Mouse (Mus musculus): ENCODE data around the gene Mcf2. TPM values are rescaled to one million over a fixed set of nuclear protein-coding genes. Genes with fewer than 3 reads are reported as not detected.

The Mcf2 gene
- 0.04 and 0.07 TPM in 2 replicates for polyA plus RNA-seq (2014; fragmentation: Nextera tagmentation; extraction: Ambion mirVana)

DNA sequence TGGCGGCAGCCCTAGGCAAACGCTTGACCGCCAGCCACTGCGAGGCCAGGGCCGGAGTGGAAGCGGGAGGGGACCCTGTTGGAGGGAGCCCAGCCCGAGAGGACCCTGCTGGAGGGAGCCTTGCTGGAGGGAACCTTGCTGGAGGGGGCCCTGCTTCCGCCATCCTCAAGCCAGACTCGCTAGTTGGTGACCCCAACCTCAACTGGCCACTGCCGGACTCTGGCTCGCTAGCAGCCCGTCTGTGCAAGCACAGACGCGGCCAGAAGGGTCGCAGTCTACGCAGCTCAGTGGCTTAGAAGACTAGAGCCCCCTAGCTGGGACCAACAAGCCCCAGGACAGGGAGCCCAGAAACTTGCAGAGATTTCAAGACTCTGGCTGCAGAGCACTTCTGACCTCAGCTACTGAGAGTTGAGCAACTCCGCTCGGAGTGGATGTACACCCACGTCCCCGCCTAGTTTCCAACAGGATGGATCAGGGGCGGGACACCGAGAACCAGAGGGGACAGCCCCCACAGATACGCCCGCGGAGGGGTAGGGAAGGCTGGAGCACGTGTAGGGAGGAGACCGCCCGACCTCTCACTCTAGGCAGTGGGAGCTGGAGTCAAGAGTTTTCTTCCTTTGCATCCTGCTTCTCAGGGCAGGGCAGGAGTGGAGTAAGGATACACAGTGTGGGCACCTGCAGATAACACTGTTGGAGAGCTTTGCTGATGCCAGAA, at the start of gene Mcf2:
TSS of gene Mcf2 (minus strand) at position 346 of the 715 bp plus-strand sequence.
- Histone ChIP-seq H3K4me3 (ENCODE audit: low read depth, low read length) (peak within 1 kb of the TSS; percentile 40), H3K4me1 (ENCODE audit: control insufficient read depth, insufficient read depth, low read length) (no peaks in the 10 kb centered on the region), H3K9ac (ENCODE audit: low read depth, low read length) (no peak within 1 kb of the TSS), H3K36me3 (ENCODE audit: control insufficient read depth, insufficient read depth, low read length) (no peaks in the 10 kb centered on the region), H3K9me3 (replicated peaks; ENCODE audit: control insufficient read depth, low read length) (no peaks in the 10 kb centered on the region), H3K4me2 (peak within 1 kb of the TSS; percentile 79), H3K27ac (ENCODE audit: low read depth, low read length) (no peak within 1 kb of the TSS), H3K27me3 (ENCODE audit: control insufficient read depth, insufficient read depth, low read length) (peaks cover 6% of the 10 kb centered on the region; the same call in 1 of the 2 replicates)
- 11% methylated on average over 28 of the region's 28 CpGs for WGBS (ENCODE audit: insufficient replicate concordance)
- no peak for ATAC-seq (replicated peaks; ENCODE audit: insufficient number of reproducible peaks, low FRiP score, low TSS enrichment)

DNA sequence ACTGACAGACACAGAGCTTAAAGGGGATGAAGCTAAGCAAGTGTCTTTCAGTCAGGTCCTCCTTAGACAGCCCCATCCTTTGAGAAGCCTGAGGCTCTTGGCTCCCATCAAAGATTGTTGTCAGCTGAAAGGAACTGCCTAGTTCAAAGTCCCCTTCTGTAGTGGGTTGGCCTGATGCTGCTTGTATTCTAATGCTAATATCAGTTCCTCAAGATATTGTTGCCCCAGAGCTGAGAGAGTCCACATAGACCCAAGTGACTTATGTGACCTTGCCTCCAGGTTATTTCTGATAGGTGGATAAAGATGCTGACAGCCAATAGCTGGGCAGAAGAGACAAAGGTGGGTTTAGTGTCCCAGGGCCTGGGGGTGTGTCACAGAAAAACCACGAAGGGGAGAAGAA, 8.8 kb upstream of the Mcf2 start:
- WGBS (ENCODE audit: insufficient replicate concordance) = 33% methylated on average over 1 of the region's 1 CpGs

DNA sequence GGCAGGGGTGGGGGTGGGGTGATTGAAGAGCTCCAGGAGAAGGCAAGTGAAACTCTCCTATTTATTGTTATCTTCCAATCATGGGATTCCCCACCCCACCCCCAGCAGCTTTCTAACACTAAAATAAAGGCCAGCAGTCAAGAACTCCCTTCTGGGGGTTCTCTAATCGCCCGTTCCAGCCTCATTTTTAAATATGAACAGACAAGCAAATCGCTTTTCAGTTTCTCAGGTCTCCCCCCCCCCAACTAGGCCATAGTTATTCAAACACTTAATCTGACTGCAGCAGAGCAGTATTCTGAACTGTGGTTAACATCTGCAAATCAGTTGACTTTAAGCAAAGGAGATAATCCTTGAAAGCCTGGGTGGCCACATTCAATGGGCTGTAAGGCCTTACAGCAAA, 3.7 kb upstream of the Mcf2 start:
- no peak for ATAC-seq (replicated peaks; ENCODE audit: insufficient number of reproducible peaks, low FRiP score, low TSS enrichment)
- no peaks in the 10 kb centered on the region for H3K36me3 ChIP-seq (ENCODE audit: control insufficient read depth, insufficient read depth, low read length)
- H3K9me3 ChIP-seq (replicated peaks; ENCODE audit: control insufficient read depth, low read length) = no peaks in the 10 kb centered on the region
- no peaks in the 10 kb centered on the region for H3K4me1 ChIP-seq (ENCODE audit: control insufficient read depth, insufficient read depth, low read length)
- no peak overlapping the region for H3K9ac ChIP-seq (ENCODE audit: low read depth, low read length)
- WGBS (ENCODE audit: insufficient replicate concordance) = 46% methylated on average over 3 of the region's 3 CpGs
- peaks cover 3% of the 10 kb centered on the region; the same call in 1 of the 2 replicates for H3K27me3 ChIP-seq (ENCODE audit: control insufficient read depth, insufficient read depth, low read length)
- no peak overlapping the region for H3K4me2 ChIP-seq
- no peak overlapping the region for H3K27ac ChIP-seq (ENCODE audit: low read depth, low read length)
- H3K4me3 ChIP-seq (ENCODE audit: low read depth, low read length) = no peak overlapping the region

More for the DNA sequence above, 8.8 kb upstream of the Mcf2 start:
- H3K9ac ChIP-seq (ENCODE audit: low read depth, low read length) = no peak overlapping the region
- H3K9me3 ChIP-seq (replicated peaks; ENCODE audit: control insufficient read depth, low read length) = no peaks in the 10 kb centered on the region
- H3K27ac ChIP-seq (ENCODE audit: low read depth, low read length) = no peak overlapping the region
- H3K4me3 ChIP-seq (ENCODE audit: low read depth, low read length) = no peak overlapping the region
- no peaks in the 10 kb centered on the region for H3K4me1 ChIP-seq (ENCODE audit: control insufficient read depth, insufficient read depth, low read length)
- H3K4me2 ChIP-seq = no peak overlapping the region
- H3K36me3 ChIP-seq (ENCODE audit: control insufficient read depth, insufficient read depth, low read length) = no peaks in the 10 kb centered on the region
- no peaks in the 10 kb centered on the region for H3K27me3 ChIP-seq (ENCODE audit: control insufficient read depth, insufficient read depth, low read length)
- ATAC-seq (replicated peaks; ENCODE audit: insufficient number of reproducible peaks, low FRiP score, low TSS enrichment) = no peak

DNA sequence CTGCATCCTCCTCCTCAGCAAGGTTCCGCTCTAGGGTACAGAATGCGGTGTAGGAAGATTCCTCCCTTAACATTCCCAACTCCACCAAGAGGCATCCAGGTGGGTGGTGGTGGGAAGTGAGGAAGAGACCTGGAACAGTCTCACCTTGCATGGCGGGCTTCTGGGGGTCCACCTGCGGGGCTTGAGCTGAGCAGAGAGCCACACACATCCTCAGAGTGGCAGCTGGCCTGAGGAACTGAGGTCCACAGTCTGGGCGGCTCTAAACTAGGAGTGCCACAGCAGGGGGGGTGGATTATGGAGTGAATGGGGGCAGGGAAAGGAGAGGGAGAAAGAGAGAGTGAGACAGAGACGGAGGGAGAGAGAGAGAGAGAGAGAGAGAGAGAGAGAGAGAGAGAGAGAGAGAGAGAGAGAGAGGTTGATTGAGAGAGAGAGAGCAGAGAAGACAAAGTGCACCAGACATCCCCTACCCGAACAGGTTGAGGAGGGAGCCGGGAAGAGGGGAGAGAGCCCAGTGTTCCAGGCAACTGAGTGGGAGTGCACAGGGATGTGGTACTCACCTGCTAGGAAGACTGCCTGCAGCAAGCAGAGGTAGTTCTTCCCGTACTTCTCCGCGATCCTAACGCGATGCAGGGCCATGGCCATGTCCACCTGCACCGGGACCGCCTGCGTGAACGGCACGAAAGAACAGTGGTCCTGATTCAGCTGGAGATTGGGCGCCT, 705 bp downstream of the Mcf2 start:
- ATAC-seq (replicated peaks; ENCODE audit: insufficient number of reproducible peaks, low FRiP score, low TSS enrichment) = no peak
- Histone ChIP-seq H3K9ac (ENCODE audit: low read depth, low read length) (no peak overlapping the region), H3K4me3 (ENCODE audit: low read depth, low read length) (peak overlapping the region; percentile 40)

DNA sequence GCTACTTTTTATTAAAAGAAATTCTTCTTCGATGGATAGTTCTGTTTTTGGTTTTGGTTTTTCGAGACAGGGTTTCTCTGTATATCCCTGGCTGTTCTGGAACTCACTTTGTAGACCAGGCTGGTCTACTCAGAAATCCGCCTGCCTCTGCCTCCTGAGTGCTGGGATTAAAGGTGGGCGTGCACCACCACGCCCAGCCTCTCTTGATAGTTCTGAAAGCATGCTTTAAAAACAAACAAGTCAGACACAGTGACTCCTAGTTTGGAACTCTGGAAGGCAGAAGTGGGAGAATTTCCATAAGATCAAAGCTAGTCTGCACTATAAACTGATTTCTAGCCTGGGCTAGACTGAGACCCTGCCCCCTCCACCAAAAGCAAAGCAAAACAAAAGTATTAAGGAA, 8.8 kb downstream of the Mcf2 start:
- H3K4me1 ChIP-seq (ENCODE audit: control insufficient read depth, insufficient read depth, low read length) = no peaks in the 10 kb centered on the region
- no peaks in the 10 kb centered on the region for H3K36me3 ChIP-seq (ENCODE audit: control insufficient read depth, insufficient read depth, low read length)
- WGBS (ENCODE audit: insufficient replicate concordance) = 83% methylated on average over 5 of the region's 5 CpGs
- no peaks in the 10 kb centered on the region for H3K9me3 ChIP-seq (replicated peaks; ENCODE audit: control insufficient read depth, low read length)
- no peak overlapping the region for H3K4me2 ChIP-seq
- no peaks in the 10 kb centered on the region for H3K27me3 ChIP-seq (ENCODE audit: control insufficient read depth, insufficient read depth, low read length)
- no peak for ATAC-seq (replicated peaks; ENCODE audit: insufficient number of reproducible peaks, low FRiP score, low TSS enrichment)
- H3K9ac ChIP-seq (ENCODE audit: low read depth, low read length) = no peak overlapping the region
- no peak overlapping the region for H3K4me3 ChIP-seq (ENCODE audit: low read depth, low read length)
- no peak overlapping the region for H3K27ac ChIP-seq (ENCODE audit: low read depth, low read length)

More for the DNA sequence above, 705 bp downstream of the Mcf2 start:
- no peaks in the 10 kb centered on the region for H3K36me3 ChIP-seq (ENCODE audit: control insufficient read depth, insufficient read depth, low read length)
- no peaks in the 10 kb centered on the region for H3K9me3 ChIP-seq (replicated peaks; ENCODE audit: control insufficient read depth, low read length)
- peaks cover 6% of the 10 kb centered on the region; the same call in 1 of the 2 replicates for H3K27me3 ChIP-seq (ENCODE audit: control insufficient read depth, insufficient read depth, low read length)
- H3K4me1 ChIP-seq (ENCODE audit: control insufficient read depth, insufficient read depth, low read length) = no peaks in the 10 kb centered on the region
- H3K4me2 ChIP-seq = peak overlapping the region; percentile 79
- WGBS (ENCODE audit: insufficient replicate concordance) = 8% methylated on average over 18 of the region's 19 CpGs
- no peak overlapping the region for H3K27ac ChIP-seq (ENCODE audit: low read depth, low read length)

DNA sequence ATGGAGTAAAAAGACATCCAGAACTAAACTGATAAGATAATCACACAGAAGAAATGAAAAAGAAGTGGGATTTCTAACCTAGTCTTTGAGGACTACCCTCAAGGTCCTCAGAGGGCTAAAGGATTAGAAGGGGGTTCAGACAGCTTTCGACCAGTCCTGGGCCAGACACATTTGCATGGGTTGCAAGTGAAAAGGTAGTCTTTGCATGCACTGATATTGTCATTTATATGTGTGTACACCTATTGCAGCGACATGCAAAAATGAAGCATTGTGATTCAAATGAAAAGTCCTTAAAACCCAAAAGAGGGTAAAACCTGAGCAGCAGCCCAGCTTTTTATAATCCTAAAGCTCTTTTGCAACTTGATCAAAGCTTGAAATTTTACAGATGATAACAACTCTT, 9.4 kb downstream of the Mcf2 start:
- no peaks in the 10 kb centered on the region for H3K36me3 ChIP-seq (ENCODE audit: control insufficient read depth, insufficient read depth, low read length)
- 72% methylated on average over 2 of the region's 2 CpGs for WGBS (ENCODE audit: insufficient replicate concordance)
- ATAC-seq (replicated peaks; ENCODE audit: insufficient number of reproducible peaks, low FRiP score, low TSS enrichment) = no peak

DNA sequence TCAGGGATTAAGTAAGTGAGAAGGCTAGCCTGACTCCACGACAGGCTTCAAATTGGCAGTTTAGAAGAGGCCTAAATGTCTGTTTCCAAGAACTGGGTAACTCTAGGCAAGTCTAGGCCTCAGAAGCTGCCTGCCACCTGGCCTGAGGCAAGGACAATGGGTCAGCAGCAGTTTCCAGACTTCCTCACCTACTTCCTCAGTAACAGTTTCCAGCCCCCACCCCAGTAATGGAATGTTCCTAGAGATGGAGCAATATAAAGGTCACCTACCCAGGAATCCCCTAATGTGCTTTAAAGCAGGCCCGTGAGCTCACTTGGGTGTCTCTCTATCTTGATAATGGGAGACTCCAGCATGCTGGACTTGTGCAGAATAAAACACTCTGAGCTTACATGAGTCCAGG, 10.1 kb downstream of the Mcf2 start:
- no peak overlapping the region for H3K27ac ChIP-seq (ENCODE audit: low read depth, low read length)
- H3K4me3 ChIP-seq (ENCODE audit: low read depth, low read length) = no peak overlapping the region
- H3K4me1 ChIP-seq (ENCODE audit: control insufficient read depth, insufficient read depth, low read length) = no peaks in the 10 kb centered on the region
- H3K9me3 ChIP-seq (replicated peaks; ENCODE audit: control insufficient read depth, low read length) = no peaks in the 10 kb centered on the region
- no peak overlapping the region for H3K4me2 ChIP-seq
- H3K27me3 ChIP-seq (ENCODE audit: control insufficient read depth, insufficient read depth, low read length) = no peaks in the 10 kb centered on the region
- no peak overlapping the region for H3K9ac ChIP-seq (ENCODE audit: low read depth, low read length)
- WGBS (ENCODE audit: insufficient replicate concordance) = 55% methylated on average over 2 of the region's 2 CpGs
- H3K36me3 ChIP-seq (ENCODE audit: control insufficient read depth, insufficient read depth, low read length) = no peaks in the 10 kb centered on the region
- no peak for ATAC-seq (replicated peaks; ENCODE audit: insufficient number of reproducible peaks, low FRiP score, low TSS enrichment)

More for the DNA sequence above, 9.4 kb downstream of the Mcf2 start:
- Histone ChIP-seq H3K9me3 (replicated peaks; ENCODE audit: control insufficient read depth, low read length) (no peaks in the 10 kb centered on the region), H3K4me1 (ENCODE audit: control insufficient read depth, insufficient read depth, low read length) (no peaks in the 10 kb centered on the region), H3K4me2 (no peak overlapping the region), H3K27ac (ENCODE audit: low read depth, low read length) (no peak overlapping the region), H3K27me3 (ENCODE audit: control insufficient read depth, insufficient read depth, low read length) (no peaks in the 10 kb centered on the region), H3K9ac (ENCODE audit: low read depth, low read length) (no peak overlapping the region), H3K4me3 (ENCODE audit: low read depth, low read length) (no peak overlapping the region)

DNA sequence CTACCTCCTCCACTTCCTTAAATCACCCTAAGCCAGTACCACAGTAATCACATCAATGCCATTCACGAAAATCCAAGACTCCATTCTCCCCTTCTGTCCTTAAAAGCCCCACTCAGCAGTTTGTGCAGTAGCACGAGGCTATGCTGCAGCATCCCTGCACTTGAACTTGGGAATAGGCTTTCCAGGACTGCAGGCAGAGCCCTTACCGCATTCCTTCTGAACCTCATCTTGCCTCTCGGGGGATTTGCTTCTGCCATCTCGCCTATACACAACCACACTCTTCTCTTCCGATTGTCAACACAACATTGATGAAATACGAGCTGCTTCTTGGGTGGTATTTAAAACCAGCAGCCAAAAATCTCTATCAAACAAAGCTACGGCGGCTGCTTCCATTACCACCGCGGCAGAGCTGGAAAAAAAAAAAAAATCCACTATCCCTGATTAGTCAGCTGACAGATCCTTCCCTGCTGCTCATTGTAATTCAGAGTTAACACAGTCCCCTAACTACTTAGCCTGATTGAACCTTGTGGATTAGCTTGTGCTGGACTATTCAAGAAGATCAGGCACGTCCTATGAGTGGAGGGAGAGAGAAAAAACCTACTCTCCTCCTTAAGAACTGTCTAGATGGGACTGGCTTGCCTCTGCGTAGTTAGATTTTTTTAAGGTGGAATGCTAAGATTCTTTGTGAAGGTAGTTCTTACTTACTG, 31.5 kb downstream of the Mcf2 start:
- no peak overlapping the region for H3K27ac ChIP-seq (ENCODE audit: low read depth, low read length)
- peak overlapping the region; percentile 45 for H3K4me2 ChIP-seq
- peak overlapping the region; percentile 31 for H3K4me3 ChIP-seq (ENCODE audit: low read depth, low read length)
- no peaks in the 10 kb centered on the region for H3K9me3 ChIP-seq (replicated peaks; ENCODE audit: control insufficient read depth, low read length)
- H3K27me3 ChIP-seq (ENCODE audit: control insufficient read depth, insufficient read depth, low read length) = no peaks in the 10 kb centered on the region
- 12% methylated on average over 13 of the region's 13 CpGs for WGBS (ENCODE audit: insufficient replicate concordance)
- H3K9ac ChIP-seq (ENCODE audit: low read depth, low read length) = no peak overlapping the region
- H3K4me1 ChIP-seq (ENCODE audit: control insufficient read depth, insufficient read depth, low read length) = no peaks in the 10 kb centered on the region
- ATAC-seq (replicated peaks; ENCODE audit: insufficient number of reproducible peaks, low FRiP score, low TSS enrichment) = no peak
- no peaks in the 10 kb centered on the region for H3K36me3 ChIP-seq (ENCODE audit: control insufficient read depth, insufficient read depth, low read length)

Measured in heart, embryonic 11.5 days (tissue).